Comparison of ENCODE assay signal across 11 mouse cellular contexts in genomic region chr19:4618183-4618582, GRCm38 (mm10). TPM values are rescaled to one million over a fixed set of nuclear protein-coding genes. Genes with fewer than 3 reads are reported as not detected.
DNase-seq lines count a peak whose midpoint lies in the region; ATAC-seq and TF ChIP-seq lines count a peak whose summit lies in the region.
"Had no signal": no experiment of that assay in that cellular context is flagged by ENCODE, and none has a peak within 500 bp of the region (broad histone marks: within the 10 kb centered on the region; RNA-seq: fewer than 3 reads in every experiment).

No protein-coding gene starts in this region.

- no peaks in the 10 kb centered on the region for H3K9me3 ChIP-seq in hindbrain, embryonic 14.5 days (ENCODE audit: control insufficient read depth, low read length)
- H3K9me3 ChIP-seq in hindbrain, embryonic 13.5 days: no peaks in the 10 kb centered on the region
- no peaks in the 10 kb centered on the region for H3K9me3 ChIP-seq in ES-Bruce4 (replicated peaks; ENCODE audit: control insufficient read depth, insufficient read depth, low read length, poor library complexity, severe bottlenecking)
- no peaks in the 10 kb centered on the region for H3K9me3 ChIP-seq in lung, postnatal 0 days (ENCODE audit: low read length)
- H3K9me3 ChIP-seq: G1E; limb, embryonic 15.5 days; neural tube, embryonic 12.5 days had no signal

- TF ChIP-seq EP300 in ES-Bruce4 (IDR thresholded peaks at IDR 0.05; ENCODE audit: insufficient read depth, low read depth, low read length): no peak
- TF ChIP-seq EP300 in lung, postnatal 0 days (IDR thresholded peaks at IDR 0.05): no peak

- no peak for TF ChIP-seq POLR2A in ES-Bruce4 (IDR thresholded peaks at IDR 0.05; ENCODE audit: insufficient read depth, low read length)
- no peak for TF ChIP-seq POLR2A in kidney, adult 2 months (IDR thresholded peaks at IDR 0.05; ENCODE audit: low read depth, low read length)

- H3K4me2 ChIP-seq in hindbrain, embryonic 14.5 days (replicated peaks): no peak overlapping the region
- H3K4me2 ChIP-seq in hindbrain, embryonic 13.5 days: no peak overlapping the region
- no peak overlapping the region for H3K4me2 ChIP-seq in lung, postnatal 0 days (replicated peaks; ENCODE audit: low read depth, low read length)
- H3K4me2 ChIP-seq: limb, embryonic 15.5 days; neural tube, embryonic 12.5 days had no signal

- H3K27ac ChIP-seq in hindbrain, embryonic 14.5 days: no peak overlapping the region
- no peak overlapping the region for H3K27ac ChIP-seq in hindbrain, embryonic 13.5 days
- no peak overlapping the region for H3K27ac ChIP-seq in ES-Bruce4 (ENCODE audit: insufficient read depth, low read length)
- no peak overlapping the region for H3K27ac ChIP-seq in lung, postnatal 0 days (ENCODE audit: low read length)
- H3K27ac ChIP-seq in kidney, adult 2 months (ENCODE audit: insufficient read depth, low read depth, low read length): no peak overlapping the region
- H3K27ac ChIP-seq: limb, embryonic 15.5 days; neural tube, embryonic 12.5 days had no signal

- no peak overlapping the region for H3K9ac ChIP-seq in hindbrain, embryonic 14.5 days
- H3K9ac ChIP-seq in hindbrain, embryonic 13.5 days: no peak overlapping the region
- no peak overlapping the region for H3K9ac ChIP-seq in ES-Bruce4 (ENCODE audit: low read depth, poor library complexity, severe bottlenecking)
- H3K9ac ChIP-seq in lung, postnatal 0 days (replicated peaks; ENCODE audit: low read depth): no peak overlapping the region
- H3K9ac ChIP-seq: limb, embryonic 15.5 days; neural tube, embryonic 12.5 days had no signal

- no peaks in the 10 kb centered on the region for H3K27me3 ChIP-seq in hindbrain, embryonic 14.5 days (ENCODE audit: control insufficient read depth, insufficient read depth, low read length)
- peaks cover 11% of the 10 kb centered on the region; the same call in 1 of the 2 replicates for H3K27me3 ChIP-seq in hindbrain, embryonic 13.5 days
- H3K27me3 ChIP-seq in ES-Bruce4 (ENCODE audit: control insufficient read depth, insufficient read depth, low read length, poor library complexity, severe bottlenecking): no peaks in the 10 kb centered on the region
- no peaks in the 10 kb centered on the region for H3K27me3 ChIP-seq in lung, postnatal 0 days (replicated peaks; ENCODE audit: insufficient read depth, low read length)
- H3K27me3 ChIP-seq in kidney, adult 2 months (replicated peaks; ENCODE audit: control insufficient read depth, insufficient read depth, low read length): no peaks in the 10 kb centered on the region
- H3K27me3 ChIP-seq: limb, embryonic 15.5 days; neural tube, embryonic 12.5 days had no signal

- H3K4me1 ChIP-seq in hindbrain, embryonic 14.5 days (replicated peaks; ENCODE audit: control insufficient read depth, insufficient read depth, low read length): peaks cover 20% of the 10 kb centered on the region
- H3K4me1 ChIP-seq in hindbrain, embryonic 13.5 days (replicated peaks): peaks cover 31% of the 10 kb centered on the region
- no peaks in the 10 kb centered on the region for H3K4me1 ChIP-seq in ES-Bruce4 (ENCODE audit: control insufficient read depth, insufficient read depth, low read length)
- H3K4me1 ChIP-seq in lung, postnatal 0 days (ENCODE audit: insufficient read depth, low read depth, low read length): peaks cover 6% of the 10 kb centered on the region
- no peaks in the 10 kb centered on the region for H3K4me1 ChIP-seq in kidney, adult 2 months (ENCODE audit: control insufficient read depth, insufficient read depth, low read length)

- peaks cover 39% of the 10 kb centered on the region for H3K36me3 ChIP-seq in hindbrain, embryonic 14.5 days (replicated peaks; ENCODE audit: control insufficient read depth, insufficient read depth)
- H3K36me3 ChIP-seq in hindbrain, embryonic 13.5 days: peaks cover 39% of the 10 kb centered on the region
- peaks cover 6% of the 10 kb centered on the region; the same call in 1 of the 2 replicates for H3K36me3 ChIP-seq in ES-Bruce4 (ENCODE audit: control insufficient read depth, insufficient read depth, low read length, poor library complexity, severe bottlenecking)
- H3K36me3 ChIP-seq in lung, postnatal 0 days (ENCODE audit: insufficient read depth, low read length): 0 out of 2 replicates have a peak, but pooled peaks cover 2% of the 10 kb centered on the region
- no peaks in the 10 kb centered on the region for H3K36me3 ChIP-seq in kidney, adult 2 months (ENCODE audit: control insufficient read depth, insufficient read depth, low read length)

- no peak overlapping the region for H3K4me3 ChIP-seq in hindbrain, embryonic 14.5 days (replicated peaks; ENCODE audit: low read length)
- no peak overlapping the region for H3K4me3 ChIP-seq in hindbrain, embryonic 13.5 days
- H3K4me3 ChIP-seq in ES-Bruce4 (ENCODE audit: low read depth, low read length): no peak overlapping the region
- no peak overlapping the region for H3K4me3 ChIP-seq in lung, postnatal 0 days (ENCODE audit: low read depth, low read length)
- H3K4me3 ChIP-seq in kidney, adult 2 months (ENCODE audit: insufficient read depth, low read depth, low read length): no peak overlapping the region
- H3K4me3 ChIP-seq: limb, embryonic 15.5 days; neural tube, embryonic 12.5 days had no signal

- WGBS in hindbrain, embryonic 14.5 days: 28% methylated on average over 18 of the region's 18 CpGs
- 39% methylated on average over 18 of the region's 18 CpGs for WGBS in hindbrain, embryonic 13.5 days
- 31% methylated on average over 18 of the region's 18 CpGs for WGBS in lung, postnatal 0 days
- 44% methylated on average over 18 of the region's 18 CpGs for WGBS in kidney, adult 2 months

- DNase-seq in hindbrain, embryonic 14.5 days (ENCODE audit: low spot score): peak; percentile 35
- DNase-seq in embryo, embryonic 10.5 days (ENCODE audit: low spot score): peak; percentile 60
- peak; percentile 73 for DNase-seq in lung, postnatal 0 days (ENCODE audit: low spot score)
- no peak for DNase-seq in layer of hippocampus, adult 9-10 months (ENCODE audit: low spot score)
- DNase-seq in kidney, adult 2 months: no peak
- no peak for DNase-seq in thymus, postnatal 10 days (ENCODE audit: low spot score in 2 of 2)

- peak; percentile 14 for TF ChIP-seq CTCF in ES-Bruce4 (IDR thresholded peaks at IDR 0.05; ENCODE audit: low read depth, low read length)
- peak; percentile 64 for TF ChIP-seq CTCF in lung, postnatal 0 days (IDR thresholded peaks at IDR 0.05)
- no peak for TF ChIP-seq CTCF in kidney, adult 2 months (conservative IDR thresholded peaks at IDR 0.05; ENCODE audit: insufficient read depth, insufficient read length, low read depth, low read length)

- ATAC-seq in hindbrain, embryonic 14.5 days (ENCODE audit: low FRiP score): no peak
- no peak for ATAC-seq in hindbrain, embryonic 13.5 days (ENCODE audit: low FRiP score)
- no peak for ATAC-seq in lung, postnatal 0 days

RNA-seq across cellular contexts. Expression of gene Lrfn4, which starts 2.7 kb away (rescaled TPM):
- 17.9 and 18.9 TPM in 2 replicates for polyA plus RNA-seq in hindbrain, embryonic 14.5 days (2014; fragmentation: Nextera tagmentation; extraction: Ambion mirVana)
- 9.0 and 10.4 TPM in 2 replicates for polyA plus RNA-seq in hindbrain, embryonic 13.5 days (2015; fragmentation: Nextera tagmentation; extraction: Ambion mirVana)
- polyA plus RNA-seq in ES-Bruce4 (2011; ENCODE audit: insufficient read depth, insufficient read length, low read depth, missing spikeins): 13.5 and 15.3 TPM in 2 replicates
- 3.2 and 3.4 TPM in 2 replicates for polyA plus RNA-seq in lung, postnatal 0 days (2015; fragmentation: Nextera tagmentation; extraction: Ambion mirVana)
- polyA plus RNA-seq in kidney, adult 2 months (2012; rRNA removed): 6.1 and 8.7 TPM in 2 replicates

RNA-seq across cellular contexts. Expression of gene Rce1, which starts 7.3 kb away (rescaled TPM):
- 47.0 and 53.3 TPM in 2 replicates for polyA plus RNA-seq in hindbrain, embryonic 14.5 days (2014; fragmentation: Nextera tagmentation; extraction: Ambion mirVana)
- polyA plus RNA-seq in hindbrain, embryonic 13.5 days (2015; fragmentation: Nextera tagmentation; extraction: Ambion mirVana): 52.0 and 54.2 TPM in 2 replicates
- polyA plus RNA-seq in ES-Bruce4 (2011; ENCODE audit: insufficient read depth, insufficient read length, low read depth, missing spikeins): 32.7 and 34.4 TPM in 2 replicates
- 52.5 and 54.9 TPM in 2 replicates for polyA plus RNA-seq in lung, postnatal 0 days (2015; fragmentation: Nextera tagmentation; extraction: Ambion mirVana)
- 82.2 and 92.8 TPM in 2 replicates for polyA plus RNA-seq in kidney, adult 2 months (2012; rRNA removed)

Comparison
In these comparisons a context has a peak if more than half of its experiments do, and no peak if none do; other contexts are left out.
1. DNase-seq: peak in hindbrain, embryonic 14.5 days (single experiment), embryo, embryonic 10.5 days (single experiment) and lung, postnatal 0 days (single experiment); none in layer of hippocampus, adult 9-10 months (single experiment), kidney, adult 2 months (single experiment) and thymus, postnatal 10 days (0 of 2).